Mouse (Mus musculus) forebrain, embryonic 15.5 days (tissue): ENCODE measurements around the gene Tmod4. TPM values are rescaled to one million over a fixed set of nuclear protein-coding genes. Genes with fewer than 3 reads are reported as not detected.
A peak's percentile ranks its signal among the peaks of the same experiment; 100 is the strongest.

Source experiments
- ATAC-seq: fragments of 200-750 bp; cut with Nextera tagmentation; replicated peaks from 2 replicates; pipeline ENCODE4 v1.8.0; 2017; ENCODE audit warnings: mild to moderate bottlenecking, moderate TSS enrichment, moderate library complexity
- H3K27ac ChIP-seq: fragments of 300-500 bp; sonication (generic); replicated peaks from 2 replicates; pipeline ENCODE4 v1.5.1; 2015; ENCODE audit warnings: mild to moderate bottlenecking, inconsistent platforms
- H3K27me3 ChIP-seq: fragments of 300-500 bp; sonication (generic); 2 replicates; pipeline ENCODE4 v1.6.1; 2015; ENCODE audit warnings: inconsistent platforms
- H3K36me3 ChIP-seq: fragments of 300-500 bp; sonication (generic); 2 replicates; pipeline ENCODE4 v1.6.1; 2015; ENCODE audit warnings: mild to moderate bottlenecking, inconsistent platforms
- H3K4me1 ChIP-seq: fragments of 300-500 bp; sonication (generic); 2 replicates; pipeline ENCODE4 v1.6.1; 2015; ENCODE audit warnings: inconsistent platforms
- H3K4me2 ChIP-seq: fragments of 300-500 bp; sonication (generic); replicated peaks from 2 replicates; pipeline ENCODE4 v1.6.1; 2015; ENCODE audit warnings: mild to moderate bottlenecking, inconsistent platforms
- H3K4me3 ChIP-seq: fragments of 300-500 bp; sonication (generic); 2 replicates; pipeline ENCODE4 v1.5.1; 2015; ENCODE audit warnings: mild to moderate bottlenecking, inconsistent platforms
- H3K9ac ChIP-seq: fragments of 300-500 bp; sonication (generic); replicated peaks from 2 replicates; pipeline ENCODE4 v1.6.1; 2015; ENCODE audit warnings: mild to moderate bottlenecking, inconsistent platforms
- H3K9me3 ChIP-seq: fragments of 300-500 bp; sonication (generic); 2 replicates; pipeline ENCODE4 v1.6.1; 2016; ENCODE audit warnings: inconsistent platforms
- WGBS: fragments of 180-500 bp; shearing (Covaris S2); methylation state at CpG from one replicate; pipeline ENCODE4 v1.1.7; 2015; ENCODE audit warnings: mixed read lengths; 5-methylcytosine and 5-hydroxymethylcytosine counted together
- polyA plus RNA-seq: library from polyadenylated mRNA; unstranded; fragments of >200 nt; fragmentation: Nextera tagmentation; extraction: Ambion mirVana; gene quantifications from 2 replicates; pipeline ENCODE4 v1.2.1, GENCODE M21; 2015

Gene Tmod4
- polyA plus RNA-seq, 1 experiment from 2014 or later, result 1.1 TPM

- no peak overlapping the region for H3K4me2 ChIP-seq
- no peaks in the 10 kb centered on the region for H3K27me3 ChIP-seq
- peaks cover 12% of the 10 kb centered on the region for H3K36me3 ChIP-seq
- H3K9me3 ChIP-seq, result no peaks in the 10 kb centered on the region
- H3K9ac ChIP-seq, result no peak overlapping the region
- ATAC-seq, result no peak
- WGBS, result 65% methylated on average over 18 of the region's 18 CpGs
- H3K27ac ChIP-seq, result no peak overlapping the region
- no peak overlapping the region for H3K4me3 ChIP-seq
- peaks cover 8% of the 10 kb centered on the region for H3K4me1 ChIP-seq
Measured at GRCm38 (mm10) chr3:95140289-95140595, 16.0 kb downstream of the Tmod4 start.

DNA sequence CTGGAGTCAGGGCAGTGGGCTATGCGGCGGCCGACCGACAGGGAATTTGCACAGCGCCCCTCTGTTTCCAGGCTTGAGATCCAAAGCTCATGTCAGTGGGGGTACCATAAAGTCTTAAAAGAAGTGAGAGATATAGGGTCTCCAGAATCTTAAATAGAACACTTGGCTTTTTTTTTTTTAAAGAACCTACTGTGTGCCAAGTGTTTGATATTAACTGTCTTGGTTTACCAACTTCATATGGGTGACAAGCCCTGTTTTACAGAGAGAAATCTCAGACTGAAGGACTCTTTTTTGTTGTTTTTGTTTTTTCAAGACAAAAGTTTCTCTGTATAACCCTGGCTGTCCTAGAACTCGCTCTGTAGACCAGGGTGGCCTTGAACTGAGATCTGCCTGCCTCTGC is 16.5 kb downstream of the Tmod4 start:
- 87% methylated on average over 6 of the region's 6 CpGs for WGBS
- no peak for ATAC-seq
- no peak overlapping the region for H3K4me3 ChIP-seq
- no peak overlapping the region for H3K9ac ChIP-seq
- H3K27ac ChIP-seq, result no peak overlapping the region
- no peaks in the 10 kb centered on the region for H3K27me3 ChIP-seq
- peaks cover 2% of the 10 kb centered on the region; the same call in 1 of the 2 replicates for H3K4me1 ChIP-seq
- H3K4me2 ChIP-seq, result no peak overlapping the region
- peaks cover 12% of the 10 kb centered on the region for H3K36me3 ChIP-seq
- no peaks in the 10 kb centered on the region for H3K9me3 ChIP-seq

- Histone ChIP-seq H3K4me3 (no peak overlapping the region), H3K27me3 (no peaks in the 10 kb centered on the region), H3K9me3 (no peaks in the 10 kb centered on the region), H3K9ac (no peak overlapping the region), H3K36me3 (peaks cover 12% of the 10 kb centered on the region), H3K4me1 (no peaks in the 10 kb centered on the region), H3K27ac (no peak overlapping the region), H3K4me2 (no peak overlapping the region)
- WGBS, result 92% methylated on average over 9 of the region's 9 CpGs
- no peak for ATAC-seq
Measured at GRCm38 (mm10) chr3:95141474-95141873, 17.2 kb downstream of the Tmod4 start.

- no peaks in the 10 kb centered on the region for H3K4me1 ChIP-seq
- H3K4me3 ChIP-seq, result no peak within 1 kb of the TSS
- H3K4me2 ChIP-seq, result no peak within 1 kb of the TSS
- H3K9me3 ChIP-seq, result no peaks in the 10 kb centered on the region
- WGBS, result 83% methylated on average over 10 of the region's 10 CpGs
- peak; percentile 44; the same call in 1 of the 2 replicates for ATAC-seq
- H3K27ac ChIP-seq, result no peak within 1 kb of the TSS
- no peaks in the 10 kb centered on the region for H3K27me3 ChIP-seq
- peaks cover 12% of the 10 kb centered on the region for H3K36me3 ChIP-seq
- H3K9ac ChIP-seq, result no peak within 1 kb of the TSS
Measured at GRCm38 (mm10) chr3:95141952-95142616, 17.8 kb downstream of the Tmod4 start, which contains the start of gene Tnfaip8l2. Tnfaip8l2 (minus strand) TSS chr3:95142360.

DNA sequence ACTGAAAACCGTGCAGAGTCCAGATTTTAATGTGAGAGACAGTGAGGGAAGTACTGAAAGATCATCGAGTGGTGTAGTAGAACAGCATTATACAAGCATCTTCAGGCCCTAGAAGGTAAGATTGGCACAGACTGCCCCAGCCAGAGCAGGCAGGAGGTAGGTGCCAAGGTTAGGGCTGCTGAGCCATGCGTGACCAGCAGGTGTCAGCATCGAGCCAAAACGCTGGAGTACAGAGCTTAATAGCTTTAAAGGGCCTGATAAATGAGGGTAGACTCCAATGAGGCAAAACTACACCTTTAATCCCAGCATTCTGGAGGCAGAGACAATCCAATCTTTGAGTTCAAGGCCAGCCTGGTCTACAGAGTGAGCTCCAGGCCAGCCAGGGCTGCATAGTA is 18.3 kb downstream of the Tmod4 start:
- Histone ChIP-seq H3K4me1 (no peaks in the 10 kb centered on the region), H3K9ac (no peak overlapping the region), H3K4me3 (no peak overlapping the region), H3K36me3 (peaks cover 12% of the 10 kb centered on the region), H3K4me2 (no peak overlapping the region), H3K27ac (no peak overlapping the region), H3K9me3 (no peaks in the 10 kb centered on the region), H3K27me3 (no peaks in the 10 kb centered on the region)
- peak; percentile 82 for ATAC-seq
- 10% methylated on average over 5 of the region's 5 CpGs for WGBS

DNA sequence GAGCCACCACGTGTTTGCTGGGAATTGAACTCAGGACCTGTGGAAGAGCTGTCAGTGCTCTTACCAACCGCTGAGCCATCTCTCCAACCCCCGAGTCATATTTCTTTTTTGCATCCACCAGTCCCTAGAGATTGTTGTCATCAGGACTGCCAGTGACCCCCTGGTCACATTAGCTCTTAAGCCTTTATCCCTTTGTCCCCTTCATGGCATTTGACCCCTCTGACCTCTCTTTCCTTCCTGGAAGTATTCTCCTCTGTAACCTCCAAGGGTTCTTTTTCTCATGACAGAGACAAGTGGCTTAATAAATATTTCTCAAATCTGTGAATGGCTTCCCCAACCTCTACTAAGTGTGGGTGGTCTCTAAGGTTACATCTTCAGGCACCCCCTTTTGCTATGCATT is 23.6 kb downstream of the Tmod4 start:
- Histone ChIP-seq H3K4me2 (no peak overlapping the region), H3K9ac (no peak overlapping the region), H3K4me1 (no peaks in the 10 kb centered on the region), H3K9me3 (no peaks in the 10 kb centered on the region), H3K36me3 (no peaks in the 10 kb centered on the region), H3K4me3 (no peak overlapping the region), H3K27ac (no peak overlapping the region), H3K27me3 (no peaks in the 10 kb centered on the region)
- ATAC-seq, result no peak
- WGBS, result 63% methylated on average over 3 of the region's 3 CpGs

DNA sequence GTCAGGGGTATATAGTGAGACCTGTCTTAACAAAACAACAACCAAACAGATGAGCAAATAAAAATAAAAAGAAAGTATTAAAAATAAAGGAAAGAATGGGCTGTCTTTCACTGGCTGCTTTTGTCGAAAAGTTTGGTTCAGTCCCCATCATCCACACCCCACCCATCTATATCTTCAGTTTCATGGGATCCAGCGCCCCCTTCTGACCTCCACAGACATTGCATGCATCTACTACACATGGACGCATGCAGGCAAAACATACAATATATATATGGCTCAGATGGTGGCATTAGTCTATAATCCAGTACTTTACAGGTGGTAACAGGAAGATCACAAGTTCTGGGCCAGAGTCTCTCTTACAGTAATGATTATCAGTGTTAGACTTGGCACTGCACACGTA is 29.6 kb downstream of the Tmod4 start:
- H3K9me3 ChIP-seq, result no peaks in the 10 kb centered on the region
- H3K27ac ChIP-seq, result no peak overlapping the region
- 53% methylated on average over 4 of the region's 4 CpGs for WGBS
- no peak overlapping the region for H3K9ac ChIP-seq
- H3K4me2 ChIP-seq, result no peak overlapping the region
- ATAC-seq, result no peak
- H3K27me3 ChIP-seq, result no peaks in the 10 kb centered on the region
- H3K4me3 ChIP-seq, result no peak overlapping the region
- H3K4me1 ChIP-seq, result no peaks in the 10 kb centered on the region
- H3K36me3 ChIP-seq, result no peaks in the 10 kb centered on the region

DNA sequence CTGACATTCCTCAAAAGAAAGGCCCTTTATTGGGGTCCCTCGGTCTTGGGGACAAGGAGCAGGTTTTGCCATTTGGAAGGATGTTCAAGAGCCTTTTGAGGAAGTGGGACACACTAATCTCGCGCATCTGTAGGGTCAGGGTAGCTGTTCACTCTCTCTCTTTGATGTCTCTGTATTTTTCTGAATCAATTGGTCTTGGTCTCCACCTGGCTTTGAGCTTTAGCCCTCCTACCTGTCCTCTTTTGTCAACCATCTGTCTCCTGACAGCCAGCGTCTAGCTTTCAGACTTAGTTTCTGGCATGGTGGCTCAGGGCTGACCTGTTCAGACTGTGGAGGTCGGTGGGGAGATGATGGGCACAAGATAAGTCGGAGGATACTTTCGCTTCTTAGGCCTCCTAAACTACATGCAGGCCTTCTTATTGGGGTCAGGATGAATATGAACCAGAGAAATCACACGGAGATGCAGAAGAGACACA is 35.3 kb downstream of the Tmod4 start:
- H3K4me3 ChIP-seq, result peak overlapping the region; percentile 67
- peak overlapping the region; percentile 22; the same call in 1 of the 2 replicates for H3K27ac ChIP-seq
- peaks cover 35% of the 10 kb centered on the region for H3K4me1 ChIP-seq
- peaks cover 3% of the 10 kb centered on the region; the same call in 1 of the 2 replicates for H3K36me3 ChIP-seq
- 12% methylated on average over 8 of the region's 8 CpGs for WGBS
- no peaks in the 10 kb centered on the region for H3K9me3 ChIP-seq
- peak overlapping the region; percentile 84 for H3K9ac ChIP-seq
- H3K27me3 ChIP-seq, result no peaks in the 10 kb centered on the region
- ATAC-seq, result no peak
- H3K4me2 ChIP-seq, result peak overlapping the region; percentile 75

GRCm38 (mm10) chr3:95159987-95160963 is 36.0 kb downstream of the Tmod4 start, which contains the start of gene Sema6c:
Sema6c (plus strand) TSS chr3:95160457.
- WGBS, result under 1% methylated on average over 66 of the region's 66 CpGs
- Histone ChIP-seq H3K4me2 (peak within 1 kb of the TSS; percentile 75), H3K4me1 (peaks cover 36% of the 10 kb centered on the region), H3K27me3 (no peaks in the 10 kb centered on the region), H3K27ac (peak within 1 kb of the TSS; percentile 83), H3K4me3 (peak within 1 kb of the TSS; percentile 67), H3K36me3 (peaks cover 10% of the 10 kb centered on the region; the same call in 1 of the 2 replicates), H3K9me3 (no peaks in the 10 kb centered on the region), H3K9ac (peak within 1 kb of the TSS; percentile 84)
- ATAC-seq, result peak; percentile 98

GRCm38 (mm10) chr3:95161041-95161551 is 36.8 kb downstream of the Tmod4 start:
- ATAC-seq, result peak; percentile 11
- Histone ChIP-seq H3K9ac (peak overlapping the region; percentile 84), H3K27ac (peak overlapping the region; percentile 83), H3K4me3 (peak overlapping the region; percentile 67), H3K27me3 (no peaks in the 10 kb centered on the region), H3K9me3 (no peaks in the 10 kb centered on the region), H3K4me2 (peak overlapping the region; percentile 75), H3K4me1 (peaks cover 36% of the 10 kb centered on the region), H3K36me3 (peaks cover 16% of the 10 kb centered on the region)
- 1% methylated on average over 29 of the region's 30 CpGs for WGBS

GRCm38 (mm10) chr3:95161618-95162344 is 37.5 kb downstream of the Tmod4 start:
- Histone ChIP-seq H3K4me2 (peak overlapping the region; percentile 75), H3K36me3 (peaks cover 22% of the 10 kb centered on the region), H3K27ac (peak overlapping the region; percentile 83), H3K9ac (peak overlapping the region; percentile 84), H3K9me3 (no peaks in the 10 kb centered on the region), H3K4me3 (peak overlapping the region; percentile 67), H3K4me1 (peaks cover 36% of the 10 kb centered on the region), H3K27me3 (no peaks in the 10 kb centered on the region)
- peak; percentile 6 for ATAC-seq
- 3% methylated on average over 9 of the region's 9 CpGs for WGBS
